Mouse (Mus musculus) erythroblast, embryonic 14.5 days (primary cell): ENCODE measurements around the gene Hk2.

Experiments used
- GATA1 ChIP-seq: IDR thresholded peaks from 2 replicates; pipeline ENCODE4 v1.6.1; 2012; ENCODE audit warnings: low read length, inconsistent platforms, mixed read lengths
- TAL1 ChIP-seq: IDR thresholded peaks from 3 replicates; pipeline ENCODE4 v1.6.1; 2012; ENCODE audit warnings: low read length, inconsistent platforms, mixed read lengths

DNA sequence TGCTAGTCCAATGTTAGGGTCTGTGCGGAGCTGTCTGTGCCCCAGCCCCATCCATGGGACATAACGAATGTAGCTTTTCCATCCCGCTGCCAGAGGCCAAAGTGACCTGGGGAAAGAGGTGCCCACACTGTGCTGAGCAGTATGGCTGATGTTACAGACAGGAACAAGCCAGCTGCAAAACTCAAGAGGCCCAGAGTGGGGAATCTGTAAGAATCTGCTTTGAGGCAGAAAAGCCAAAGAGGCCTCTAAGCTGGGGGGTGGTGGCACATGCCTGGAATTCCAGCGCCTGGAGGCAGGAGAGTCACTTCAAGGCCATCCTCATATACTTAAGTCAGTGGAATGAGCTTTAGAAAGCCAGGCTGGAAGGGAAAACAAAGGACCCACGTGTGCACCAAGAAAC, 50.9 kb downstream of the Hk2 start:
- TF ChIP-seq TAL1 (no peak), GATA1 (no peak)
